Mouse (Mus musculus): ENCODE measurements around the gene Cd300e.

DNA sequence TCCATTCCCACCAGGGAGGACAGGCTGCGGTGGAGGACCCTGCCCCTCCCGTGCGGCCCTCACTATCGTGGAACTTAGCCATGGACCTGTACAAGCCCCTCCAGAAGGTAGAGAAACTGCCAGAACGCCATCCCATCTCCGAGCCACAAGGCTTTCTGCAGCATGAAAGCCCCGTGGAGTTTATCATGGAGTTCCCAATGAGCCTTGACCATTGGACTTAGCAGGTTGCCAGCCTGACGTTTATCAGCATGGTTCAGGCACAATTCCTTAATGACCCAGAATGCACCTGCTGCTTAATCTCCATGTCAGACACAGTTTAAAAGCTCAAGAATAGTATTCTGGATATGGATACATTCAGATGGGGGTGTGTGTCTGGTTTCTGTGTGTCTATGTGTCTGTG, 23.1 kb upstream of the Cd300e start:
- TF ChIP-seq POLR2A (IDR thresholded peaks at IDR 0.05; ENCODE audit: borderline replicate concordance, insufficient read depth, low read length) (no peak), CTCF (IDR thresholded peaks at IDR 0.05; ENCODE audit: borderline replicate concordance, insufficient read depth, low read depth, low read length) (no peak)

All from cerebellum, adult 2 months (tissue).